Mouse (Mus musculus) neural tube, embryonic 10.5 days (tissue): ENCODE measurements at regions not wholly inside any gene's neighbourhood (a gene's known extent, or its start where the extent isn't known, plus 50 kb on each side); places are given as distances from the start of the nearest gene placed in this dataset.
A peak's percentile ranks its signal among the peaks of the same experiment; 100 is the strongest.

ENCODE experiments used
- DNase-seq: peaks from one replicate; pipeline ENCODE4 v3.0.0-alpha.2; 2017; ENCODE audit warnings: low spot score; ENCODE audit errors: extremely low spot score

DNA sequence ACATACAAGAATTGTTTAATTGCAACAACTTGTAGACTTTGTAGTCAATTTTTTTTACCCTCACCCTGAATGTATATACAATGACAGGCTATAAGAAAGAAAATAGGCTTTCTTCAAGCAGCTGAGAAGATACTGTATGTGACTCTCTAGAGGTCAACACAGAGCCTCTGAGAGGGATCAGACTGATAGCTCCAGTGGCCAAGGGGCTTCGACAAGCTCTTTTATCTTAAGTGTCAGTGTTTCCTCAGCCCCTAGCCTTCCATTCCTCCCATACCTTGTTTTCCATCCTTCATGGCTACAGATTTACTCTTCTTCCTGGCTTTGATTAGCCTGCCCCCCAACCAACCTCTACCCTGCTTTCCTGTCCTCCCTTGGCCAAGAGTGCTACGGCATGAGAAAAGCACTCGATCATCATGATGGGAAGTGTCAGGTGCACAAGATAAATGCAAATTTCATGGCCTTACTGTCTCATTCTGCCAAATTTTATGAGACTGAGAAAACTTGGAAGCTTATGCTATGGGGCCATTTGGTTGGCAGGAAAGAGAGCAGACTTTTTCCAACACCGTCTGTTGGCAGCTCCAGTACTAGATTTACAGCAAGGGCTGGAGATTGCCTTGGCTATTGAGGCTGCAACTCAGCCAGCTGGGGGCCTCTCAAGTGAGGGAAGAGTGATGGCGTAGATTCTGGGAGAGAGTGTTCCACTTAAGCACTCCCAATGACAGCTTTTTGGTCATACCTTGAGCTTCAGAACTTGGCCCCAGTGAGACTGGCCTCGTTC lies 484.3 kb upstream of the Etaa1 start:
- peak; percentile 36 for DNase-seq

GRCm38 (mm10) chr11:18421076-18421475 lies 467.4 kb upstream of the Etaa1 start:
- DNase-seq, result no peak

GRCm38 (mm10) chr11:18413769-18414168 lies 460.1 kb upstream of the Etaa1 start:
- no peak for DNase-seq

DNA sequence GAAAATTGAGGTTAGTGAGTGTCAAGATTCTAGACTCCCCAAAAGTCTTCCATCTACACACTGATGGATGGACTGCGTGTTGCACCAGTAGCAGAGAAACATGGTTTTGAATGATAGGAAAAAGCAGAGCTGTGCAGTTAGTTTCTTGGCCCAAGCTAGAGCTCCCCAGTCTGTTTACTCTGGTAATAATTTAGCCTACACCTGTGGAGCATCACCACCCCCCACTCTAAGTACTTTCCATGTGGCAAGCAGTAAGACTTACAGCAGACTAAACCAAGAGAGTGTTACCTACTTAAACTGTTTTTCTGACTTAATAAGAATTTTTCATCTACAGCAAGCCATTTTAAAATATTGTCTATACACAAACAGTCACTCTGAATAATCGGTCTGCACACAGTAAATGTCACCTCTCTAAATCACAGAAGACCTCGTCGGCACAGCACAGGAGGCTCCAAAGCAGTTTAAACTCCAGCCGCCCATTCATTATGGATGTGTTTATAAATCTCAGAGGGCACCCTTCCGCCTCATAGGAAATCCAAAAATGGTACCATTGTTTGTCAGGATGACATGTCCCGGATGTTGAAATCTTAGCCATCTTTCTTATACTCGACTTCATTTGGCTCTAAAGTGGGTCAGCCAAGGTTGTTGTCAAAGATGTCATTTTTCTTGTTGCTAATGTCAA lies 454.5 kb upstream of the Etaa1 start:
- no peak for DNase-seq

- no peak for DNase-seq
Observed at GRCm38 (mm10) chr11:18399561-18399960, 445.9 kb upstream of the Etaa1 start.

DNA sequence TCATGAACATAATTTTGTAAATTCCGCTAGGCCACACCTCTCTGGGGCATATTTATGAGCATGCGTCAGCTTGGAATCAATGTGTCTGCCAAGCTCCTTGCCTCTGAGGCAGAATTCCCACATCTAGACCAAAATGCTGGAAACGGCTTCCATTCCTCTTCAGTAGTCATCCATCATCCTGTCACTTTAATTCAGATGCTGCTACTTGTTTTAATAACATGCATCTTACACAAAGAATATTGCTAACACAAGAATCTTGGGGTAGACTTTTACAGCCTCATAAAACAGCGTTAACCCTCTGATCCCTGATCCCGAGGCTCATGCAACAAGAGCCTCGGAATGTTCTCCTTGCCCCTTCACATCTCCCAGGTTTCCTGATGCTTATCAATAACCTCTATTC lies 442.7 kb upstream of the Etaa1 start:
- no peak for DNase-seq

GRCm38 (mm10) chr11:18395631-18396030 lies 442.0 kb upstream of the Etaa1 start:
- DNase-seq, result no peak

- DNase-seq, result no peak
Observed at GRCm38 (mm10) chr11:18372813-18373332, 419.2 kb upstream of the Etaa1 start.

- DNase-seq, result no peak
Observed at GRCm38 (mm10) chr11:18371304-18371703, 417.6 kb upstream of the Etaa1 start.

- DNase-seq, result no peak
Observed at GRCm38 (mm10) chr11:18370861-18371260, 417.2 kb upstream of the Etaa1 start.

GRCm38 (mm10) chr11:18354866-18355265 lies 401.2 kb upstream of the Etaa1 start:
- no peak for DNase-seq

DNA sequence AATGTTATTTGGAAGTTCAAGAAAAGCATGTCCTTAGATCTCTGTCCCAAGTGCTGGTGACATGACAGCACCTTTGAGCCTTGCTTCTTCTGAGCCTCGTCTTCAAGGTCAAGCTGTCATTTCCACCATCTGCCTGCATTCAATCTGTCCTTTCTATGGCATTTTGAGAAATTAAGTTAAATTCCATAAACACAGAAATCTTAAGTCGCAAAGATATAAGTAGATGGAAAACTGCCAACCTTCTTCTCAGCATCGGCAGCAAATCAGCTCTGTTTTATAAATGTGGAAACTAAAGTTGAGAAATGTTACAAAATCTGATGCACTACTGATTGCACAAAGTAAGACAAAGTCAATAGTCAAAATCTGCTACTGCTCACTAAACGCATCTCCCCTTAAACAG lies 400.5 kb upstream of the Etaa1 start:
- no peak for DNase-seq

- no peak for DNase-seq
Observed at GRCm38 (mm10) chr11:18347841-18348240, 394.2 kb upstream of the Etaa1 start.

DNA sequence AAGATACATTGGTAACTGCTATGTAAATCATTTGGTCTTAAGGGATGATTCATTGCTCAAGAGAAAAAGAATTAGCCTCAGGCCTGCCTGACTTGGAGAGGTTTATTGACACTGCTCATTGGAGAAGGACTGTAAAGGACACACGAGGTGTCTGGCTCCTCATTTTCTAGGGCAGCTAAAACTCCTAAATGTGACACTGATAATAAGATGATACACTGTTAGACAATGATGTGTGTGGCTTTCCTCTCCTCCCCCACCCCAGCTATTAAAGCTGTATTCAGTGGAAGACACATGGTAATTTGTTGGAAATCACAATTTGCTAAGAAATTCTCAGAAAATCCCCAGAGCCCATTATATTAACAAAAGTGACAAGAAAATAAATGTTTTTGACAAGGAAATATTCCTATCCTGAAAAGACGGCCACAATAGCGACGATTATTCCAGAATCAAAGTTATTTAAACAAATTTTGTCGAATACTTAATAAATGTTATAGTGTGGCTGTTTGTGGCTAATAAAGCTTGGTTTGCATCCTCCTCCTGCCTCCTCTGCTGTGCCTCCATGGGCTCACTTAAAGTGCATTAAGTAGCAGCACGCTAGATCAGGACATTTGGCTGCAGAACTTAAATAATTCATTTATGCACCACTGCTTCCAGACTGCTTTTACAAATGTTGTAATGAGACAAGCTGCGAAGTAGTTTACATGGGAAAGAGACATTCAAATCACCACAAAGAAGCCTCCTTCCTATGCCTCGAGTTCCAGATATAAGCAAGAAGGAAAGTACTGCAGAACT lies 360.0 kb upstream of the Etaa1 start:
- no peak for DNase-seq

GRCm38 (mm10) chr11:18296194-18297125 lies 342.8 kb upstream of the Etaa1 start:
- no peak for DNase-seq

- no peak for DNase-seq
Observed at GRCm38 (mm10) chr11:18278585-18279136, 325.0 kb upstream of the Etaa1 start.

GRCm38 (mm10) chr11:18272392-18272791 lies 318.7 kb upstream of the Etaa1 start:
- DNase-seq, result no peak

DNA sequence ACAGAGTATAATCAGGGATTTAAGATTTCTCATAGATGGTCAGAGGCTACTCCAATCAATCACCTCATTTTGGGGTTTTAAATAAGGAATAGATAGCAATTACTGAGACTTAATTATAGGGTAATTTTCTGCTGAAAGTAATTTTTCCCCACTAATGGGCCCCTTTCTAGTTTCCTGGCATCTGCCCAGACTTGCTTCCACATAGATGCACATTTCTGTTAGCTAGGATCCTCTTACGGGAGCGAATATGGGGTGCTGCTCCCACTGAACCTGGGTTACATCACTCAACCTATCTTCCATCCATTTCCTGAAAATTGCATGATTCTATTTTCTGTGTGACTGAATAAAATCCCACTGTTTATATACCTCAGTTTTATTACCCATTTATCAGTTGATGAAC lies 312.5 kb upstream of the Etaa1 start:
- no peak for DNase-seq

- DNase-seq, result no peak
Observed at GRCm38 (mm10) chr11:18262901-18263300, 309.2 kb upstream of the Etaa1 start.

GRCm38 (mm10) chr11:18249236-18249635 lies 295.6 kb upstream of the Etaa1 start:
- DNase-seq, result peak; percentile 32
